Mouse (Mus musculus) hindbrain, embryonic 12.5 days (tissue): ENCODE measurements at regions not wholly inside any gene's neighbourhood (a gene's known extent, or its start where the extent isn't known, plus 50 kb on each side); places are given as distances from the start of the nearest gene placed in this dataset.
A peak's percentile ranks its signal among the peaks of the same experiment; 100 is the strongest.

ENCODE experiments used
- ATAC-seq: fragments of 200-750 bp; cut with Nextera tagmentation; 2 replicates; pipeline ENCODE4 v1.8.0; 2017; ENCODE audit warnings: moderate TSS enrichment; ENCODE audit not compliant: low FRiP score
- H3K27ac ChIP-seq: fragments of 300-500 bp; sonication (generic); 2 replicates; pipeline ENCODE4 v1.5.1; 2016; ENCODE audit warnings: mild to moderate bottlenecking
- H3K27me3 ChIP-seq: fragments of 300-500 bp; sonication (generic); 2 replicates; pipeline ENCODE4 v1.6.1; 2016; ENCODE audit warnings: mild to moderate bottlenecking
- H3K36me3 ChIP-seq: fragments of 300-500 bp; sonication (generic); 2 replicates; pipeline ENCODE4 v1.6.1; 2016; ENCODE audit warnings: mild to moderate bottlenecking
- H3K4me1 ChIP-seq: fragments of 300-500 bp; sonication (generic); 2 replicates; pipeline ENCODE4 v1.6.1; 2016
- H3K4me2 ChIP-seq: fragments of 300-500 bp; sonication (generic); replicated peaks from 2 replicates; pipeline ENCODE4 v1.6.1; 2016; ENCODE audit warnings: mild to moderate bottlenecking
- H3K4me3 ChIP-seq: fragments of 300-500 bp; sonication (generic); 2 replicates; pipeline ENCODE4 v1.5.1; 2016; ENCODE audit warnings: mild to moderate bottlenecking
- H3K9ac ChIP-seq: fragments of 300-500 bp; sonication (generic); 2 replicates; pipeline ENCODE4 v1.6.1; 2016; ENCODE audit warnings: mild to moderate bottlenecking, moderate library complexity
- H3K9me3 ChIP-seq: fragments of 300-500 bp; sonication (generic); replicated peaks from 2 replicates; pipeline ENCODE4 v1.6.1; 2016; ENCODE audit warnings: mild to moderate bottlenecking
- WGBS: fragments of 180-500 bp; shearing (Covaris S2); methylation state at CpG from one replicate; pipeline ENCODE4 v1.1.7; 2016; 5-methylcytosine and 5-hydroxymethylcytosine counted together

- no peak for ATAC-seq
- Histone ChIP-seq H3K9ac (no peak overlapping the region), H3K4me2 (no peak overlapping the region)
Measured at GRCm38 (mm10) chr1:105169455-105170113, 186.9 kb downstream of the Rnf152 start.

GRCm38 (mm10) chr1:105168808-105169207 is 187.7 kb downstream of the Rnf152 start:
- no peak for ATAC-seq
- H3K9me3 ChIP-seq: no peaks in the 10 kb centered on the region
- no peak overlapping the region for H3K4me2 ChIP-seq
- no peaks in the 10 kb centered on the region for H3K36me3 ChIP-seq
- H3K27ac ChIP-seq: no peak overlapping the region
- WGBS: 89% methylated on average over 1 of the region's 1 CpGs
- H3K4me1 ChIP-seq: no peaks in the 10 kb centered on the region
- H3K27me3 ChIP-seq: no peaks in the 10 kb centered on the region
- no peak overlapping the region for H3K4me3 ChIP-seq
- no peak overlapping the region for H3K9ac ChIP-seq

More at GRCm38 (mm10) chr1:105169455-105170113, 186.9 kb downstream of the Rnf152 start:
- 90% methylated on average over 1 of the region's 1 CpGs for WGBS
- H3K27me3 ChIP-seq: no peaks in the 10 kb centered on the region
- no peaks in the 10 kb centered on the region for H3K9me3 ChIP-seq
- no peak overlapping the region for H3K27ac ChIP-seq
- H3K4me1 ChIP-seq: no peaks in the 10 kb centered on the region
- H3K36me3 ChIP-seq: no peaks in the 10 kb centered on the region
- H3K4me3 ChIP-seq: no peak overlapping the region

GRCm38 (mm10) chr1:105157459-105158124 is 198.9 kb downstream of the Rnf152 start:
- H3K9me3 ChIP-seq: no peaks in the 10 kb centered on the region
- H3K27ac ChIP-seq: no peak overlapping the region
- ATAC-seq: no peak
- H3K27me3 ChIP-seq: no peaks in the 10 kb centered on the region
- no peaks in the 10 kb centered on the region for H3K36me3 ChIP-seq
- H3K4me2 ChIP-seq: no peak overlapping the region
- H3K4me3 ChIP-seq: no peak overlapping the region
- no peak overlapping the region for H3K9ac ChIP-seq
- WGBS: 84% methylated on average over 2 of the region's 2 CpGs
- H3K4me1 ChIP-seq: no peaks in the 10 kb centered on the region

GRCm38 (mm10) chr1:105152175-105152828 is 204.2 kb downstream of the Rnf152 start:
- no peaks in the 10 kb centered on the region for H3K36me3 ChIP-seq
- H3K27me3 ChIP-seq: no peaks in the 10 kb centered on the region
- WGBS: 89% methylated on average over 6 of the region's 6 CpGs
- no peaks in the 10 kb centered on the region for H3K9me3 ChIP-seq
- H3K4me2 ChIP-seq: no peak overlapping the region
- 0 out of 2 replicates have a peak, but pooled peaks cover 3% of the 10 kb centered on the region for H3K4me1 ChIP-seq
- H3K4me3 ChIP-seq: no peak overlapping the region
- H3K27ac ChIP-seq: no peak overlapping the region
- H3K9ac ChIP-seq: no peak overlapping the region
- no peak for ATAC-seq

- H3K4me3 ChIP-seq: no peak overlapping the region
- no peaks in the 10 kb centered on the region for H3K36me3 ChIP-seq
- no peaks in the 10 kb centered on the region for H3K9me3 ChIP-seq
- H3K9ac ChIP-seq: no peak overlapping the region
- no peak overlapping the region for H3K4me2 ChIP-seq
- no peak overlapping the region for H3K27ac ChIP-seq
- H3K4me1 ChIP-seq: 0 out of 2 replicates have a peak, but pooled peaks cover 3% of the 10 kb centered on the region
- no peaks in the 10 kb centered on the region for H3K27me3 ChIP-seq
- no peak; the same call in 1 of the 2 replicates for ATAC-seq
- WGBS: 68% methylated on average over 1 of the region's 1 CpGs
Measured at GRCm38 (mm10) chr1:105151466-105151846, 205.1 kb downstream of the Rnf152 start.

- WGBS: 80% methylated on average over 12 of the region's 12 CpGs
- no peak overlapping the region for H3K4me2 ChIP-seq
- no peak overlapping the region for H3K9ac ChIP-seq
- H3K36me3 ChIP-seq: no peaks in the 10 kb centered on the region
- H3K27me3 ChIP-seq: no peaks in the 10 kb centered on the region
- no peak overlapping the region for H3K4me3 ChIP-seq
- no peaks in the 10 kb centered on the region for H3K9me3 ChIP-seq
- 0 out of 2 replicates have a peak, but pooled peaks cover 3% of the 10 kb centered on the region for H3K4me1 ChIP-seq
- 0 out of 2 replicates have a peak overlapping the region, but pooled peaks have one; percentile 35 for H3K27ac ChIP-seq
- ATAC-seq: peak; percentile 46; the same call in 1 of the 2 replicates
Measured at GRCm38 (mm10) chr1:105150624-105151465, 205.7 kb downstream of the Rnf152 start.

GRCm38 (mm10) chr1:105148792-105149191 is 207.7 kb downstream of the Rnf152 start:
- 89% methylated on average over 2 of the region's 2 CpGs for WGBS
- 0 out of 2 replicates have a peak, but pooled peaks cover 3% of the 10 kb centered on the region for H3K4me1 ChIP-seq
- no peaks in the 10 kb centered on the region for H3K27me3 ChIP-seq
- no peak overlapping the region for H3K9ac ChIP-seq
- H3K4me2 ChIP-seq: no peak overlapping the region
- no peaks in the 10 kb centered on the region for H3K9me3 ChIP-seq
- no peaks in the 10 kb centered on the region for H3K36me3 ChIP-seq
- H3K4me3 ChIP-seq: no peak overlapping the region
- no peak overlapping the region for H3K27ac ChIP-seq
- no peak for ATAC-seq

- Histone ChIP-seq H3K9me3 (no peaks in the 10 kb centered on the region), H3K4me3 (no peak overlapping the region), H3K27ac (no peak overlapping the region), H3K4me1 (0 out of 2 replicates have a peak, but pooled peaks cover 3% of the 10 kb centered on the region), H3K4me2 (no peak overlapping the region), H3K27me3 (no peaks in the 10 kb centered on the region), H3K9ac (no peak overlapping the region), H3K36me3 (no peaks in the 10 kb centered on the region)
- ATAC-seq: no peak
Measured at GRCm38 (mm10) chr1:105148048-105148447, 208.5 kb downstream of the Rnf152 start.

GRCm38 (mm10) chr1:105123936-105124335 is 232.6 kb downstream of the Rnf152 start:
- Histone ChIP-seq H3K4me3 (no peak overlapping the region), H3K4me1 (no peaks in the 10 kb centered on the region), H3K27ac (no peak overlapping the region), H3K36me3 (no peaks in the 10 kb centered on the region), H3K9ac (no peak overlapping the region), H3K9me3 (0 out of 2 replicates have a peak, but pooled peaks cover 3% of the 10 kb centered on the region), H3K27me3 (no peaks in the 10 kb centered on the region), H3K4me2 (no peak overlapping the region)
- WGBS: 74% methylated on average over 4 of the region's 4 CpGs
- ATAC-seq: no peak

GRCm38 (mm10) chr1:105117888-105118287 is 238.6 kb downstream of the Rnf152 start:
- Histone ChIP-seq H3K27me3 (no peaks in the 10 kb centered on the region), H3K27ac (no peak overlapping the region), H3K4me2 (no peak overlapping the region), H3K9me3 (no peaks in the 10 kb centered on the region), H3K4me3 (no peak overlapping the region), H3K36me3 (no peaks in the 10 kb centered on the region), H3K4me1 (no peaks in the 10 kb centered on the region), H3K9ac (no peak overlapping the region)
- 87% methylated on average over 2 of the region's 2 CpGs for WGBS
- no peak for ATAC-seq

- H3K36me3 ChIP-seq: no peaks in the 10 kb centered on the region
- H3K9me3 ChIP-seq: no peaks in the 10 kb centered on the region
- H3K27me3 ChIP-seq: no peaks in the 10 kb centered on the region
- WGBS: 84% methylated on average over 3 of the region's 3 CpGs
- no peak overlapping the region for H3K9ac ChIP-seq
- no peak overlapping the region for H3K27ac ChIP-seq
- H3K4me2 ChIP-seq: no peak overlapping the region
- H3K4me1 ChIP-seq: peaks cover 4% of the 10 kb centered on the region
- ATAC-seq: no peak
- no peak overlapping the region for H3K4me3 ChIP-seq
Measured at GRCm38 (mm10) chr1:105116231-105116630, 240.3 kb downstream of the Rnf152 start.

GRCm38 (mm10) chr1:105115391-105115790 is 241.1 kb downstream of the Rnf152 start:
- no peak overlapping the region for H3K4me2 ChIP-seq
- H3K4me3 ChIP-seq: no peak overlapping the region
- no peaks in the 10 kb centered on the region for H3K36me3 ChIP-seq
- H3K27ac ChIP-seq: no peak overlapping the region
- no peaks in the 10 kb centered on the region for H3K9me3 ChIP-seq
- no peak for ATAC-seq
- H3K9ac ChIP-seq: no peak overlapping the region
- no peaks in the 10 kb centered on the region for H3K27me3 ChIP-seq
- WGBS: 80% methylated on average over 6 of the region's 6 CpGs
- peaks cover 5% of the 10 kb centered on the region for H3K4me1 ChIP-seq
